Mouse (Mus musculus): ENCODE results near the gene Coro2a. TPM values are rescaled to one million over a fixed set of nuclear protein-coding genes. Genes with fewer than 3 reads are reported as not detected.
A peak's percentile ranks its signal among the peaks of the same experiment; 100 is the strongest.

Gene Coro2a
- polyA plus RNA-seq, 1 experiment, result 8.1 TPM

DNA sequence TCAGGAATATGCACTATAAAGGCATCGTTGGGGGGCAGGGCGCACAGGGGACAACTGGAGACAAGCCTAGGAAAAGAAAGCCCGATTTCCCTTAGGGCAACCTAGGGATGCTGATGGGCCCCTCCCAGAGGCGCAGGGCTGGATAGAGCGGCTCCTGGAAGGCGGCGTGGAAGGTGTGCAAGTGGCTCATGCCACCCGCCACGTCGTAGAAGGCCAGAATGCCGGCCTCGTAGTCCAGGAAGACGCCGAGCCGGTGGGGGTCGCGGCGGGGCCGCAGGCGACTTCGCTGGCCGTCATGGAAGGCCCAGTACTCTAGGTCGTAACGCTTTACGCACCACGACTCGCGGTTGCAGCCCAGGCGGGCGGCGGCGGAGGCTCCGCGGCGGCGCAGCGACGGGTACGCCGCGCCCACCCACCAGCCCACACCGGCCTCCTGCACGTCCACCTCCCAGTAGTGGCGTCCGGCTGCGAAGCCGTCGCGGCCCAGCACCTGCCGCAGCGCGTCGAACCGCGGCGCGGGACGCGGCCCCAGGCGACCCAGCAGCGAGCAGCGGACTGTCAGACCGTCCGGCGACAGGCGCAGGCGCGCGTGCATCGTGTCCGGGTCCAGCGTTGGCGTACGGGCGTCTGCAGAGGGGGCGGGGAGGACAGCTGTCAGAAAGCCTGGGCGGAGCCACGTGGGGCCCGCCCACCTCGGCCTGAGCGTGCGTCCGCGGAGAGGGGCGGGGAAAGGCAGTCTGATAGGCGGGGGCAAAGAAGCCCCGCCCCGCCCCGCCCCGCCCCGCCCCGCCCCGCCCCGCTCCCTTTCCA, 95.0 kb downstream of the Coro2a start:
- Histone ChIP-seq H3K4me1 (ENCODE audit: control insufficient read depth, insufficient read depth, low read length) (no peaks in the 10 kb centered on the region; the same call in 1 of the 2 replicates), H3K27ac (ENCODE audit: control insufficient read depth, insufficient read depth, low read depth, low read length, poor library complexity) (peak overlapping the region; percentile 20; the same call in 1 of the 2 replicates), H3K4me3 (replicated peaks; ENCODE audit: control insufficient read depth, low read depth, low read length) (peak overlapping the region; percentile 66)
- WGBS, result 3% methylated on average over 94 of the region's 94 CpGs
- TF ChIP-seq POLR2A (IDR thresholded peaks at IDR 0.05; ENCODE audit: borderline replicate concordance, control insufficient read depth, low read depth, low read length), result peak; percentile 55; the same call in 1 of the 2 replicates
- no peak for TF ChIP-seq CTCF (IDR thresholded peaks at IDR 0.05; ENCODE audit: control insufficient read depth, insufficient read depth, low read length)

GRCm38 (mm10) chr4:46505361-46506057, 96.5 kb downstream of the Coro2a start:
- WGBS, result 71% methylated on average over 8 of the region's 8 CpGs
- no peak for TF ChIP-seq CTCF (IDR thresholded peaks at IDR 0.05; ENCODE audit: control insufficient read depth, insufficient read depth, low read length)
- TF ChIP-seq POLR2A (IDR thresholded peaks at IDR 0.05; ENCODE audit: borderline replicate concordance, control insufficient read depth, low read depth, low read length), result no peak
- Histone ChIP-seq H3K27ac (ENCODE audit: control insufficient read depth, insufficient read depth, low read depth, low read length, poor library complexity) (no peak overlapping the region), H3K4me3 (replicated peaks; ENCODE audit: control insufficient read depth, low read depth, low read length) (no peak overlapping the region), H3K4me1 (ENCODE audit: control insufficient read depth, insufficient read depth, low read length) (no peaks in the 10 kb centered on the region; the same call in 1 of the 2 replicates)

DNA sequence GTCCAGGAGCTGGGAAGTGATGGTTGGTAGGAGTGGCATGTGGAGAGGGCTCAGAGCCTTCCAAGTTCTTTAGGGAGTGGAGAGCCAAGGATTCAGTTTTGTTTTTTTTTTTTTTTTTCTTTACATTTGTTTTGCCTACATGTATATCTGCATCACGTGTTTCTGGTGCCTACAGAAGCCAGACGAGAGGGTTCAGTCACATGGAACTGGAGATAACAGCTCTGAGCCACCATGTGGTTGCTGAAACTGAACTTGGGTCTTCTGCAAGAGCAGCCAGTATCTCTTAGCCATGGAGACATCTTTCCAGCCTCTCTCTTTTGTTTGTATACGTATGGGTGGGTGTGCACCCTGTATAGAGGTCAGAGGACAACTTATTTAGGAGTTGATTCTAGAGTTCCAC, 98.1 kb downstream of the Coro2a start:
- WGBS, result 55% methylated on average over 3 of the region's 3 CpGs
- H3K27ac ChIP-seq (ENCODE audit: control insufficient read depth, insufficient read depth, low read depth, low read length, poor library complexity), result no peak overlapping the region
- TF ChIP-seq POLR2A (IDR thresholded peaks at IDR 0.05; ENCODE audit: borderline replicate concordance, control insufficient read depth, low read depth, low read length), result no peak
- TF ChIP-seq CTCF (IDR thresholded peaks at IDR 0.05; ENCODE audit: control insufficient read depth, insufficient read depth, low read length), result no peak
- H3K4me3 ChIP-seq (replicated peaks; ENCODE audit: control insufficient read depth, low read depth, low read length), result no peak overlapping the region
- H3K4me1 ChIP-seq (ENCODE audit: control insufficient read depth, insufficient read depth, low read length), result no peaks in the 10 kb centered on the region; the same call in 1 of the 2 replicates

- Histone ChIP-seq H3K4me1 (ENCODE audit: control insufficient read depth, insufficient read depth, low read length) (no peaks in the 10 kb centered on the region; the same call in 1 of the 2 replicates), H3K27ac (ENCODE audit: control insufficient read depth, insufficient read depth, low read depth, low read length, poor library complexity) (no peak overlapping the region)
- WGBS, result 82% methylated on average over 16 of the region's 16 CpGs
Observed at GRCm38 (mm10) chr4:46502606-46503502, 99.1 kb downstream of the Coro2a start.

DNA sequence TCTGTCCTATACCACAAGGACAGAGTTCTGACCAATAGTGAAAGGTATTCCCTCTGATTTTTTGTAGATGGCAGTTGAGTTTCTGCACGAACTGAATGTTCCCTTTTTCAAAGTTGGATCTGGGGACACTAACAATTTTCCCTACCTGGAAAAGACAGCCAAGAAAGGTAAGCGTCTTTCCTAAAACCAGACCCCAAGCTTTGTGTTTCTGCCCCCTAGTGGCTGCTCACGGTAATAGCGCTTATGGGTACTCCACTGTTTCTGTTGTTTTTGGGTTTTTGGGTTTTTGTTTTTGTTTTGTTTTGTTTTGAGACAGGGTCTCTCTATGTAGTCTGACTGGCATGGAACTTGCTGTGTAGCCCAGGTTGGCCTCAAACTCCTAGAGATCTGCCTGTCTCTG, 103.0 kb downstream of the Coro2a start:
- Histone ChIP-seq H3K27ac (ENCODE audit: control insufficient read depth, insufficient read depth, low read depth, low read length, poor library complexity) (no peak overlapping the region), H3K4me3 (replicated peaks; ENCODE audit: control insufficient read depth, low read depth, low read length) (no peak overlapping the region), H3K4me1 (ENCODE audit: control insufficient read depth, insufficient read depth, low read length) (no peaks in the 10 kb centered on the region)
- 21% methylated on average over 4 of the region's 4 CpGs for WGBS
- peak; percentile 39; the same call in 1 of the 2 replicates for TF ChIP-seq CTCF (IDR thresholded peaks at IDR 0.05; ENCODE audit: control insufficient read depth, insufficient read depth, low read length)
- TF ChIP-seq POLR2A (IDR thresholded peaks at IDR 0.05; ENCODE audit: borderline replicate concordance, control insufficient read depth, low read depth, low read length), result no peak

More at GRCm38 (mm10) chr4:46502606-46503502, 99.1 kb downstream of the Coro2a start:
- TF ChIP-seq POLR2A (IDR thresholded peaks at IDR 0.05; ENCODE audit: borderline replicate concordance, control insufficient read depth, low read depth, low read length) (no peak), CTCF (IDR thresholded peaks at IDR 0.05; ENCODE audit: control insufficient read depth, insufficient read depth, low read length) (no peak)
- H3K4me3 ChIP-seq (replicated peaks; ENCODE audit: control insufficient read depth, low read depth, low read length), result no peak overlapping the region

- no peak for TF ChIP-seq POLR2A (IDR thresholded peaks at IDR 0.05; ENCODE audit: borderline replicate concordance, control insufficient read depth, low read depth, low read length)
- H3K27ac ChIP-seq (ENCODE audit: control insufficient read depth, insufficient read depth, low read depth, low read length, poor library complexity), result no peak overlapping the region
- no peaks in the 10 kb centered on the region for H3K4me1 ChIP-seq (ENCODE audit: control insufficient read depth, insufficient read depth, low read length)
- H3K4me3 ChIP-seq (replicated peaks; ENCODE audit: control insufficient read depth, low read depth, low read length), result no peak overlapping the region
- 87% methylated on average over 3 of the region's 3 CpGs for WGBS
Observed at GRCm38 (mm10) chr4:46498511-46498910, 103.5 kb downstream of the Coro2a start.

- Histone ChIP-seq H3K4me3 (replicated peaks; ENCODE audit: control insufficient read depth, low read depth, low read length) (no peak overlapping the region), H3K4me1 (ENCODE audit: control insufficient read depth, insufficient read depth, low read length) (no peaks in the 10 kb centered on the region), H3K27ac (ENCODE audit: control insufficient read depth, insufficient read depth, low read depth, low read length, poor library complexity) (no peak overlapping the region)
- TF ChIP-seq CTCF (IDR thresholded peaks at IDR 0.05; ENCODE audit: control insufficient read depth, insufficient read depth, low read length) (peak; percentile 88), POLR2A (IDR thresholded peaks at IDR 0.05; ENCODE audit: borderline replicate concordance, control insufficient read depth, low read depth, low read length) (no peak)
- WGBS, result 45% methylated on average over 4 of the region's 4 CpGs
Observed at GRCm38 (mm10) chr4:46497286-46497892, 104.6 kb downstream of the Coro2a start.

All from bone marrow, adult 2 months (tissue).